Mouse (Mus musculus) liver, embryonic 11.5 days (tissue): ENCODE results near the gene Rbbp7. TPM values are rescaled to one million over a fixed set of nuclear protein-coding genes. Genes with fewer than 3 reads are reported as not detected.
A peak's percentile ranks its signal among the peaks of the same experiment; 100 is the strongest.

Experiments used
- ATAC-seq: fragments of 200-750 bp; cut with Nextera tagmentation; replicated peaks from 2 replicates; pipeline ENCODE4 v1.8.0; 2017; ENCODE audit warnings: moderate number of reproducible peaks, mild to moderate bottlenecking, moderate TSS enrichment, moderate library complexity; ENCODE audit not compliant: low FRiP score
- DNase-seq: peaks from one replicate; pipeline ENCODE4 v3.0.0-alpha.2; 2017; ENCODE audit warnings: low spot score
- H3K27ac ChIP-seq: fragments of 300-500 bp; sonication (generic); 2 replicates; pipeline ENCODE4 v1.5.1; 2014; ENCODE audit warnings: mild to moderate bottlenecking, low read depth, low read length, control low read depth
- H3K27me3 ChIP-seq: fragments of 300-500 bp; sonication (generic); replicated peaks from 2 replicates; pipeline ENCODE4 v1.6.1; 2014; ENCODE audit warnings: low read length, mixed read lengths; ENCODE audit not compliant: control insufficient read depth, insufficient read depth
- H3K36me3 ChIP-seq: fragments of 300-500 bp; sonication (generic); 2 replicates; pipeline ENCODE4 v1.6.1; 2014; ENCODE audit warnings: mild to moderate bottlenecking, low read length, moderate library complexity, mixed read lengths; ENCODE audit not compliant: control insufficient read depth, insufficient read depth
- H3K4me1 ChIP-seq: fragments of 300-500 bp; sonication (generic); replicated peaks from 2 replicates; pipeline ENCODE4 v1.6.1; 2014; ENCODE audit warnings: low read length, mixed read lengths; ENCODE audit not compliant: control insufficient read depth, insufficient read depth
- H3K4me2 ChIP-seq: fragments of 300-500 bp; sonication (generic); 2 replicates; pipeline ENCODE4 v1.6.1; 2014; ENCODE audit warnings: mild to moderate bottlenecking, control low read depth, moderate library complexity
- H3K4me3 ChIP-seq: fragments of 300-500 bp; sonication (generic); 2 replicates; pipeline ENCODE4 v1.5.1; 2014; ENCODE audit warnings: low read depth, low read length, control low read depth
- H3K9ac ChIP-seq: fragments of 300-500 bp; sonication (generic); 2 replicates; pipeline ENCODE4 v1.6.1; 2014; ENCODE audit warnings: low read depth, low read length, control low read depth
- H3K9me3 ChIP-seq: fragments of 300-500 bp; sonication (generic); 2 replicates; pipeline ENCODE4 v1.6.1; 2016; ENCODE audit warnings: low read length, inconsistent platforms, mixed read lengths; ENCODE audit not compliant: control insufficient read depth
- WGBS: fragments of 180-500 bp; shearing (Covaris S2); extraction: QIAGEN DNeasy Blood & Tissue Kit; methylation state at CpG from one replicate; pipeline ENCODE4 v1.1.7; 2014; 5-methylcytosine and 5-hydroxymethylcytosine counted together
- polyA plus RNA-seq: library from polyadenylated mRNA; unstranded; fragments of >200 nt; fragmentation: Nextera tagmentation; extraction: Ambion mirVana; gene quantifications from 2 replicates; pipeline ENCODE4 v1.2.1, GENCODE M21; 2014

The Rbbp7 gene
- polyA plus RNA-seq, 1 experiment from 2014 or later = 410 TPM

DNA sequence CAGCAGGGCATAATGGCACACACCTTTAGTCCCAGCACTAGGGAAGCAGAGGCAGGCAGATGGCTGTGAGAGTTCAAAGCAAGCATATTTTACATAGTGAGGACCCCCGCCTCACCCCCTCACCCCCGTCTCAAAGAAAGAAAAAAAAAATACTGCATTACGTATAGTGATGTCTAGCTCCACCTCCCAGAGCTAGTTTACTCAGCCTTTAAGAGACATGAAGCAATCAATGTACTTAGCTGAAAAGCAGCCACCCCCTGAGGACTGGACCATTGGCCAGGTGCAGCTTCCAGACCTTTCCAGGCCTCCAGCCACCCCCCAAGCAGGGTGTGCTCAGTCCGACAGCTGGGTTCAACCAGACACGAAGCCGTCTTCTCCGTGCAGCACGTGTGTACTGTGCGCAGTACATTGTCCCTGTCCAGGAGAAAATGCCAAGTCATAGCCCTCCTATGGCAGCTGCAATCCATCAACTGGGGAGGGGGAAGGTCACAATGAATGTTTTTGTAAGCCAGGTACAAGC is 24.0 kb upstream of the Rbbp7 start:
- Histone ChIP-seq H3K9me3 (no peaks in the 10 kb centered on the region), H3K4me1 (no peaks in the 10 kb centered on the region), H3K27me3 (no peaks in the 10 kb centered on the region), H3K4me3 (peak overlapping the region; percentile 36), H3K27ac (peak overlapping the region; percentile 79), H3K36me3 (no peaks in the 10 kb centered on the region), H3K4me2 (peak overlapping the region; percentile 72), H3K9ac (peak overlapping the region; percentile 66)
- peak; percentile 83 for ATAC-seq
- whole genome bisulfite sequencing = 42% methylated on average over 9 of the region's 9 CpGs
- peak; percentile 40 for DNase-seq

- no peaks in the 10 kb centered on the region for H3K9me3 ChIP-seq
- H3K4me2 ChIP-seq = no peak overlapping the region
- DNase-seq (no peak), ATAC-seq (no peak)
- 36% methylated on average over 9 of the region's 9 CpGs for WGBS
- H3K4me1 ChIP-seq = no peaks in the 10 kb centered on the region
- H3K27ac ChIP-seq = no peak overlapping the region
- H3K4me3 ChIP-seq = no peak overlapping the region
- 0 out of 2 replicates have a peak, but pooled peaks cover 7% of the 10 kb centered on the region for H3K27me3 ChIP-seq
- no peaks in the 10 kb centered on the region for H3K36me3 ChIP-seq
- no peak overlapping the region for H3K9ac ChIP-seq
Measured at GRCm38 (mm10) chrX:162748696-162749420, 11.3 kb upstream of the Rbbp7 start.

GRCm38 (mm10) chrX:162752418-162752817 is 7.8 kb upstream of the Rbbp7 start:
- 0 out of 2 replicates have a peak, but pooled peaks cover 7% of the 10 kb centered on the region for H3K27me3 ChIP-seq
- WGBS = 81% methylated on average over 2 of the region's 2 CpGs
- no peak for ATAC-seq
- no peaks in the 10 kb centered on the region for H3K4me1 ChIP-seq
- no peak overlapping the region for H3K4me2 ChIP-seq
- no peak for DNase-seq
- no peaks in the 10 kb centered on the region for H3K9me3 ChIP-seq
- no peak overlapping the region for H3K27ac ChIP-seq
- no peak overlapping the region for H3K9ac ChIP-seq
- H3K36me3 ChIP-seq = no peaks in the 10 kb centered on the region
- H3K4me3 ChIP-seq = no peak overlapping the region

DNA sequence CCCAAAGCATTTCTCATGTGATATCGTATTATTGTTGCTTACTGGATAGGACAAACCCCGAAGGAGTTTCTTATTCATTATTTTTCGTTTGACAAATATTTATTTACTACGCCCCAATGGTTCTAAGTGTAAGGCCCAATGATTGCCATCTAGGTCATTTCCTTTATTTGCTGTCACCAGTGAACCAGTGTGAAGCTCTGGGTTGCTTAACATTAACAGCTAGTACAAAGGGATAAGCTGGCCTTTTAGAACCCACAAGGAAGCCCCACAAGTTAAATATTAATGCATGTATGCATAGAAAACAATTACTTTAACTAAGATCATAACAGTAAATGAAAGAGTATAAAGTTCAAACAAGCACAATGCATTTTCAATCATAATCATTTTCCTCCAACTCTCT is 5.9 kb upstream of the Rbbp7 start:
- no peak overlapping the region for H3K4me2 ChIP-seq
- no peak overlapping the region for H3K9ac ChIP-seq
- ATAC-seq (no peak), DNase-seq (no peak)
- H3K27ac ChIP-seq = no peak overlapping the region
- H3K36me3 ChIP-seq = no peaks in the 10 kb centered on the region
- H3K27me3 ChIP-seq = 0 out of 2 replicates have a peak, but pooled peaks cover 2% of the 10 kb centered on the region
- peaks cover 4% of the 10 kb centered on the region; the same call in 1 of the 2 replicates for H3K4me1 ChIP-seq
- H3K4me3 ChIP-seq = no peak overlapping the region
- no peaks in the 10 kb centered on the region for H3K9me3 ChIP-seq
- WGBS = 78% methylated on average over 4 of the region's 4 CpGs

DNA sequence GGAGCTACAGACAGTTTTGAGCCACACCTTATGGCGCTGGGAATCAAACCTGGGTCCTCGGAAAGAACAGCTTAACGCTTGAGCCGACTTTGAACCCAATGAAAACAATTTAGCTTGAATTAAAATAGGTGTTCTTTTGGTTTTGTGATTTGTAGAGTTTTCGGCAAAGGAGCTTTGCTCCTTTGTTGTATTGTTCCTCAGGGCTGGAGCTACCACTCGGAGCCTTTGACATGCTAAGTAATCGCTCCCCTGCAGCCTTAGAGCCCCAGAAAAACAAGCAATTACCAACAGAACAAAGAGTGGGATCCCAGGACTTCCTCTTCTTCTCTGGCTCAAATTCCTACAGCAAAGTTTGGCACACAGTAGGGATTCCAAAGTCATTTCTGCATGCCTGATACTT is 4.1 kb upstream of the Rbbp7 start:
- peaks cover 7% of the 10 kb centered on the region; the same call in 1 of the 2 replicates for H3K4me1 ChIP-seq
- H3K4me3 ChIP-seq = no peak overlapping the region
- H3K27me3 ChIP-seq = 0 out of 2 replicates have a peak, but pooled peaks cover 2% of the 10 kb centered on the region
- H3K36me3 ChIP-seq = no peaks in the 10 kb centered on the region
- ATAC-seq = no peak
- DNase-seq = no peak
- no peaks in the 10 kb centered on the region for H3K9me3 ChIP-seq
- 59% methylated on average over 7 of the region's 7 CpGs for WGBS
- H3K4me2 ChIP-seq = no peak overlapping the region
- no peak overlapping the region for H3K9ac ChIP-seq
- H3K27ac ChIP-seq = no peak overlapping the region

DNA sequence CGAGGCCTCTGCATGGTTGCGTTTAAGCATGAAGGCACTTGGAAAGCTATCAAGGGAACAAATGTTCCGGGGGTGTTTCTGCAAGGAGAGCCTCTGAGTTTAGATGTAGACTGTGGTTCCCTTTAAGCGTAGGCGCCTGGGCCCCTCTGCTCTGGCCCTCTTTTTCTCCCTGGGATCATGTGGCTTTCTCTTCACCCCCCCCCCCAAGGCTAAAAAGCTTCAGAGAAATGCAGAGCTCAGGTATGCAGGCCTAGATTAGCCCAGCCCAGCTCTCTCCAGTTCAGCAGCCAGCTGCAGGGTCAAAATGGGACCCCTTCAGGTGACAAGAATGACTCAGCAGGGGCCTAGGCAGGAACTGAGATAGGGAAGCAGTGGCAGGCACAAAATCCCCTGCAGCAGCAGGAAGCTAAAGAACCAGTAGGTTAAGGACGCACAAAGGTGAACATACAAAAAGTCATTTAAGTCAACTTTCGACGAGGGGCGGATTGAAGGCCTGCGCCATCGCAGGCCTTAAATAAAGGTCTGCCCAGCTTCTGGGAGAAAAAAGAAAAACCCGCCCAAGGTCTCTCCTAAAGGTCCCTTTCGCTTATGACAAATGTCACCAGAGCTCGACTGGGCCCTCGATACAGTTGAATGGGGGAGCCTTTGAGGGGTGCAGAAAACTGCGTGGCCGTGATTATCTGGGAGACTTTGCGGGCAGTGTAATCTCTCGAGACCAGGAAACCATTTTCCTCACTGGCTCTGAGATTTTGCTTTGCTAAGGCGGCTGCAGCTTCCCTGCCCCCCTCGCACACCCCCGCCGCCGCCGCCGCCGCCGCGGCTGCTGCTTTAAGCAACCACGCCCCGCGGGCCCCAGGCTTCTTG is 719 bp upstream of the Rbbp7 start:
- no peaks in the 10 kb centered on the region; the same call in 1 of the 2 replicates for H3K27me3 ChIP-seq
- H3K27ac ChIP-seq = peak overlapping the region; percentile 84
- WGBS = 16% methylated on average over 32 of the region's 32 CpGs
- ATAC-seq (no peak; the same call in 1 of the 2 replicates), DNase-seq (peak; percentile 32)
- no peaks in the 10 kb centered on the region; the same call in 1 of the 2 replicates for H3K36me3 ChIP-seq
- peak overlapping the region; percentile 75 for H3K4me3 ChIP-seq
- H3K4me2 ChIP-seq = peak overlapping the region; percentile 68
- H3K9me3 ChIP-seq = no peaks in the 10 kb centered on the region
- H3K4me1 ChIP-seq = peaks cover 7% of the 10 kb centered on the region; the same call in 1 of the 2 replicates
- peak overlapping the region; percentile 58 for H3K9ac ChIP-seq

GRCm38 (mm10) chrX:162760958-162761515 is 835 bp downstream of the Rbbp7 start:
- WGBS = 12% methylated on average over 37 of the region's 50 CpGs
- Histone ChIP-seq H3K4me3 (peak overlapping the region; percentile 75), H3K27ac (peak overlapping the region; percentile 95), H3K9me3 (no peaks in the 10 kb centered on the region), H3K9ac (peak overlapping the region; percentile 87), H3K4me1 (peaks cover 7% of the 10 kb centered on the region; the same call in 1 of the 2 replicates), H3K36me3 (no peaks in the 10 kb centered on the region; the same call in 1 of the 2 replicates), H3K27me3 (no peaks in the 10 kb centered on the region; the same call in 1 of the 2 replicates), H3K4me2 (peak overlapping the region; percentile 65)
- ATAC-seq = no peak
- DNase-seq = peak; percentile 31

- no peak for DNase-seq
- ATAC-seq = no peak
- H3K9me3 ChIP-seq = no peaks in the 10 kb centered on the region
- H3K27me3 ChIP-seq = no peaks in the 10 kb centered on the region; the same call in 1 of the 2 replicates
- peak overlapping the region; percentile 75 for H3K4me3 ChIP-seq
- H3K9ac ChIP-seq = peak overlapping the region; percentile 87
- H3K36me3 ChIP-seq = no peaks in the 10 kb centered on the region; the same call in 1 of the 2 replicates
- H3K4me2 ChIP-seq = peak overlapping the region; percentile 65
- WGBS = 36% methylated on average over 9 of the region's 9 CpGs
- no peak overlapping the region for H3K27ac ChIP-seq
- peaks cover 7% of the 10 kb centered on the region; the same call in 1 of the 2 replicates for H3K4me1 ChIP-seq
Measured at GRCm38 (mm10) chrX:162761716-162762395, 1.7 kb downstream of the Rbbp7 start.
